Mouse (Mus musculus): ENCODE data around the gene Gfral.

The Gfral gene

GRCm38 (mm10) chr9:76129353-76129752 is 84.1 kb downstream of the Gfral start:
- in situ Hi-C loops (cut with MseI, MboI) = no loop called here

- in situ Hi-C loops (cut with MseI, MboI) = loop anchor here in 1 of 2 experiments (25.0 kb wide), 1 partner anchor 362 kb away; no protein-coding TSS in a partner anchor
Measured at GRCm38 (mm10) chr9:76124249-76124648, 89.2 kb downstream of the Gfral start.

GRCm38 (mm10) chr9:76122888-76123287 is 90.6 kb downstream of the Gfral start:
- in situ Hi-C loops (cut with MseI, MboI) = loop anchor here in 1 of 2 experiments (25.0 kb wide), 1 partner anchor 361 kb away; no protein-coding TSS in a partner anchor
